Mouse (Mus musculus): ENCODE data around the gene Golt1a.
A peak's percentile ranks its signal among the peaks of the same experiment; 100 is the strongest.

The Golt1a gene

GRCm38 (mm10) chr1:133309652-133310267, at the start of gene Golt1a:
Golt1a (plus strand) TSS chr1:133309800.
- no peak for DNase-seq (ENCODE audit: low spot score)

GRCm38 (mm10) chr1:133262628-133263027, 47.0 kb upstream of the Golt1a start:
- no peak for DNase-seq (ENCODE audit: low spot score)

- no peak for DNase-seq (ENCODE audit: low spot score)
Measured at GRCm38 (mm10) chr1:133263134-133263533, 46.5 kb upstream of the Golt1a start.

- DNase-seq (ENCODE audit: low spot score), result peak; percentile 51
Measured at GRCm38 (mm10) chr1:133264367-133264766, 45.2 kb upstream of the Golt1a start.

- no peak for DNase-seq (ENCODE audit: low spot score)
Measured at GRCm38 (mm10) chr1:133265114-133265766, 44.4 kb upstream of the Golt1a start.

GRCm38 (mm10) chr1:133267094-133267493, 42.5 kb upstream of the Golt1a start:
- no peak for DNase-seq (ENCODE audit: low spot score)

GRCm38 (mm10) chr1:133267813-133268492, 41.6 kb upstream of the Golt1a start:
- DNase-seq (ENCODE audit: low spot score), result no peak

- no peak for DNase-seq (ENCODE audit: low spot score)
Measured at GRCm38 (mm10) chr1:133268503-133268902, 41.1 kb upstream of the Golt1a start.

- no peak for DNase-seq (ENCODE audit: low spot score)
Measured at GRCm38 (mm10) chr1:133270336-133270735, 39.3 kb upstream of the Golt1a start.

GRCm38 (mm10) chr1:133274163-133274562, 35.4 kb upstream of the Golt1a start:
- no peak for DNase-seq (ENCODE audit: low spot score)

GRCm38 (mm10) chr1:133276983-133277382, 32.6 kb upstream of the Golt1a start:
- DNase-seq (ENCODE audit: low spot score), result no peak

GRCm38 (mm10) chr1:133278539-133278938, 31.1 kb upstream of the Golt1a start:
- no peak for DNase-seq (ENCODE audit: low spot score)

- no peak for DNase-seq (ENCODE audit: low spot score)
Measured at GRCm38 (mm10) chr1:133278946-133279631, 30.5 kb upstream of the Golt1a start.

- DNase-seq (ENCODE audit: low spot score), result no peak
Measured at GRCm38 (mm10) chr1:133279632-133280093, 29.9 kb upstream of the Golt1a start.

GRCm38 (mm10) chr1:133280537-133280936, 29.1 kb upstream of the Golt1a start:
- no peak for DNase-seq (ENCODE audit: low spot score)

- DNase-seq (ENCODE audit: low spot score), result no peak
Measured at GRCm38 (mm10) chr1:133285907-133286306, 23.7 kb upstream of the Golt1a start.

GRCm38 (mm10) chr1:133287051-133287450, 22.5 kb upstream of the Golt1a start:
- no peak for DNase-seq (ENCODE audit: low spot score)

- no peak for DNase-seq (ENCODE audit: low spot score)
Measured at GRCm38 (mm10) chr1:133287880-133288279, 21.7 kb upstream of the Golt1a start.

- no peak for DNase-seq (ENCODE audit: low spot score)
Measured at GRCm38 (mm10) chr1:133291888-133292287, 17.7 kb upstream of the Golt1a start.

- no peak for DNase-seq (ENCODE audit: low spot score)
Measured at GRCm38 (mm10) chr1:133292608-133293007, 17.0 kb upstream of the Golt1a start.

GRCm38 (mm10) chr1:133296376-133296775, 13.2 kb upstream of the Golt1a start:
- peak; percentile 71 for DNase-seq (ENCODE audit: low spot score)

- DNase-seq (ENCODE audit: low spot score), result no peak
Measured at GRCm38 (mm10) chr1:133298816-133299215, 10.8 kb upstream of the Golt1a start.

- DNase-seq (ENCODE audit: low spot score), result peak; percentile 45
Measured at GRCm38 (mm10) chr1:133302540-133302939, 7.1 kb upstream of the Golt1a start.

Data from testis, postnatal 14 days (tissue).